Mouse (Mus musculus) duodenum, adult 2 months (tissue): ENCODE results near the gene Crebzf. TPM values are rescaled to one million over a fixed set of nuclear protein-coding genes. Genes with fewer than 3 reads are reported as not detected.

Source experiments
- polyA plus RNA-seq: library from polyadenylated mRNA; depleted of rRNA; stranded (reverse); fragments of >200 nt; gene quantifications from 2 replicates; pipeline ENCODE4 v1.2.3, GENCODE M21; 2012; ENCODE audit warnings: low replicate concordance; rRNA removed

The Crebzf gene
- 34.2 and 48.7 TPM in 2 replicates for polyA plus RNA-seq

DNA sequence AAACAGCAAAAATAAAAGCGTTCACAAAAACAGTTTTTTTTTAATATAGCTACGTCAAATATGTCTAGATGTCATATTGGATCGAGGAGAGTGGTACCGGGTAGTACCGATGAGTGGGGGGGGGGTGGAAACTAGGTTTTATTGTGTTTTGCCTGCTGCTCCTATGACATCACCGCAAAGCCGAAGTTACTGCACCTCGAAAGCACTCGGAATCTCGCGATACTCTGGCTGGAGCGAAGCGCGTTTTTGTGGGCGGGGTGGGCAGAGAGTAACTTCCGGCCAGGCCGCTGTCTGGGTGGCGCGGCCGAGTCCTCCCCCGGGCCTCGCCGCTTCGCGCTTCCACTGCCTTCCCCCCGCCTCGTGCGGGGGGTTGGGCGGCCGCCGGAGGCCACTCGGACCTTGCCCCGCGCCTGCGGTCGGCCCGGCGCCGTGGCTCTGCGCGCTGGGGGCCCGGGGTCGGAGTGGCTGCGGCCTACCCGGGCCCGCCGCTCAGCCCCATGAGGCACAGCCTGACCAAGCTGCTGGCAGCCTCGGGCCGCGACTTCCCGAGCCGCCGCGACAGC, at the start of gene Crebzf:
Gene Crebzf, plus strand, starts transcription at position 212 of the 563 bp plus-strand sequence.

DNA sequence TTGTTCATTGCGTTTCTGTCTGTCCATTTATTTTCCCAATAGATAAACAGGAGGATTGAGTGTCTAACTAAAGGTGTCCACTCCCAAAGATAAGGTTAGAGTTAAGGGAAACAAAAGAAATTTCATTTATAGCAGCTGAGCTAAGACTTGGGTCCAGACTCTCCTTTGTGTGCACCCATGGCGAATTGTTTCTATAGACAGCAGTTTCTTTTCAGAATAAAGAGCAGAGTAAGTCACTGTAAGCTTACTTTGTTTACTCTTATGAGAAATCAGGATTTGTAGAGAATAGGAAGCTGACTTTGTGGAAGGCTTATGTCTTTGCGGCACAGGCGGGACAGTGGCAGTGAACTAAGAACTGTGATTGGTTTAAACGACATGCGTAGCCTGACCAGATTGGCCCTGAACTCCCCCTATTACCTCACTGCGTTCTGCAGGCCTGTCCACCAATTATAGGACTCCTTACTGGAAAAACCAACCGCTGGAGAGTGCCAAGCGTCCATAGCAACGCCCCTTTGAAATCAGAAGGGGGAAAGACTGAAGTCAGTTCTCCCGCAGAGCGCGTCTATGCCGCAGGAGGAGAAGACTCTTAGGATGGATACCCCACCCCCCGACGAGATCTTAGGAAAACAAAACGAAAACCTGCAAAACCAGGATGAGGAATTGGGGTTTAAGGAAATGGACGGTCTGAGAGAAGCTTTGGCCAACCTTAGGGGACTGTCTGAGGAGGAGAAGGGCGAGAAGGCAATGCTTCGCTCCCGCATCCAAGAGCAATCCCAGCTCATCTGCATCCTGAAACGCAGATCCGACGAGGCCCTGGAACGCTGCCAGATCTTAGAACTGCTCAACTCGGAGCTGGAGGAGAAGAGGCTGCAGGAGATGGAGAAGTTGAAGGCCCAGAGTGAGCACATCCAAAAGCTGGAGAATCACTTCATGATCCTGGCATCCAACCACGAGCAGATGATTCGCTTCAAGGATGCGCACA, 16.2 kb upstream of the Crebzf start, which contains the start of gene Ccdc89:
Gene Ccdc89, plus strand, starts transcription at position 558 of the 982 bp plus-strand sequence.

DNA sequence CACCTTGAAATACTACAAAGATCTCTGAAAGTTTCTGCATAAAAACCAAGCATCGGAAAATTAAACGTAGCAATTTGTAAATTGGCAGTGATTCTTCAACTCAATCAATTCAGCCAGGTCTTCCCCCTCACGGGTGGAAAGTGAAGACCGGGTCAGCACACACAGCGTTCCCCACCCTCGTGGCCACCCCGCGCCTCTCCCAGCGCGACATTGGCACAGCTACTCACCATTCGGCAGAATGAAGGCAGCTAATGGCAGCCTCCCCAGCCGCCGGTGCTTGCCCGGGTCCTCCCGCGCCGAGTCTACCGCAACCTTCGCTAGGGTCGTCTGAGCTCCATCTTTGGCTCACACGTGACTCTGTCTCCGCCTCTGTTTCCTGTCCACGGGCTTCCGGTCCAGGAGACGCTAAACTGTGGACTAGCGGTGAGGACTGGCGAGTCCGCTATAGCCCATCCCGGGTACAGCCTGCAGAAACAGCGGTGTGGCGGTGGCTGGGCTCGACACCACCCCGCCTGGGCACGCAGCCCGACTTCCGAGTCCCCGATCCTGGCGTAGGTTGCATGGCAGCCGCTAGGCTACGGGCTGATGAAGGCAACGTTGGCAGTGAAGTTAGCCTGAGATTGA, 14.4 kb downstream of the Crebzf start, which contains the start of gene Tmem126a:
Gene Tmem126a, minus strand, starts transcription at position 385 of the 624 bp plus-strand sequence.

DNA sequence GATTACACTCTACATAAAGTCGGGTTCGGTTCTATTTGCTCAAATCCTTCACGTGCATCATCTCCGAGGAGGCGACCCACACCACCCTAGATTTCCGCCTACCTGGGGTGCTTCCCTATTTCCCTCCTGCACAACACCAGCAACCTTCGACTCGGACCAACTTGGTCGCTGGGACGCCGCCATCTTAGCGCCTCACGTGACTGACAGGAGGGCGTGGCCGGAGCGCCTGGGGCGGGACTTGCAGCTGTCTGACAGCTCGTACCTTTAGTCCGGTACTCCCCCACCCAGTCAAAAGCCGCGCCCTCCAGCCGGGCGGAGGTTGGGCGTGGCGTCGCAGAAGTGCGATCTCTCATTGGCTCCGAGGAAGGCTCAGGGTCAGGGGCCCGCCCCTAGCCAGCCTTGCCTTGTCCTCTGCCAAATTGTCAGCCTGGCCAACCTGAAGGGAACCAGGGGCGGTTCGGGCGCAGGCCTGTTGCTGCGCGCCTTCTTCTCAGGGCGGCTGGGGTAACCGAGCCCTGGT, 33.3 kb downstream of the Crebzf start, which contains the start of gene Tmem126b:
Gene Tmem126b, minus strand, starts transcription at position 209 of the 520 bp plus-strand sequence.

DNA sequence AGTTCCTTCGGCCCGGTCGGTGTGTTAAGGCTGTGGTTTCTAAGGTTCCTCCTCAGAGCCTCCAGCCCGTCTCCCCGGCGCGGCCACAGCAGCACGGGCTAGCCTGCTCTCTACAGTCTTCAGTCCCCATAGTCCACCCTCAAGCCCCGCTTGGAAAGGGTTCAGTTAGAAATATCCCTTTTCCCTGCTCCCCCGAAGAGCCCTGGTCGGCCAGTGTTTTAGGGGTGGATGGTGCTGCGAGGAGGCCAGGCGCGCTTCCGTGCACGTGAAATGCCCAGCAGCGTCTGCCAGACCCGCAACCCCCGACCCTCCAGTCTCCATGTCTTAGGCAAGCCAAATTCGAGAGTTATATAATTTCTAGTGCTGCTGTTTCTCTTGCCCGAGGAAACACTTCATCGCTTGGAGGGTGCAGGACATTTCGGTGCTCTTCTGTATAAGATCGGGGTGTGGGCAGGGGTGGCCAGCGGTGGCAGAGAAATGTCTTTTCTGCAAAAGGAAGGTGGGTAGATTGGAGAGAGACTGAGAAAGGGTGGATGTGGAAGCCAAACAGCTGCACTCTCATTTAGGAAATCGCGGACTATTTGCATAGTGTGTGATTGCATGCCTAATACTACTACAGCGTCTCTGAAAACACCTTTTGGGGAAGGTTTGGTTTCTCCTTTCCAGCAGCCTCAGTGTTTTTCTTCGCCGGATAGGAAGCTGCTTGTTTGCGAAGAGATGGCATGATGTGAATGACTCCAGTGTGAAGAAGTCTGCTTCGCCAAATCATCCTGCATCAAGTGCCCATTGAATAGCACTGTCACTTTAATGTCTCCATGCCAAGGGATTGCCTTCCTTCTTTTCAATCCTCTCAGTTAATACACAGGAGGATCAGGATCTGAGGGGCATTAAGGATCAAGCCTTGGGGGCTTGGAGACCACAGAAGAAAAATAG, 34.0 kb downstream of the Crebzf start, which contains the start of gene Dlg2:
Gene Dlg2, plus strand, starts transcription at position 360 of the 933 bp plus-strand sequence.

Other genes starting within 250 kb of the Crebzf start
- gene Ccdc83, start 177.0 kb upstream of the Crebzf start, polyA plus RNA-seq = not detected in 2 replicates
- 1.0 and 2.8 TPM in 2 replicates for gene Sytl2, start 140.5 kb upstream of the Crebzf start, polyA plus RNA-seq
- not detected in 2 replicates for gene Ccdc89, start 16.2 kb upstream of the Crebzf start, polyA plus RNA-seq
- gene Tmem126a, start 14.5 kb downstream of the Crebzf start, polyA plus RNA-seq = 4.6 and 6.0 TPM in 2 replicates
- gene Tmem126b, start 33.3 kb downstream of the Crebzf start, polyA plus RNA-seq = 2.3 and 3.5 TPM in 2 replicates
- 0.21 and 0.97 TPM in 2 replicates for gene Dlg2, start 33.9 kb downstream of the Crebzf start, polyA plus RNA-seq